Mouse (Mus musculus) E14TG2a.4 (cell line): ENCODE results near the gene Asb10.

ENCODE experiments used
- CTCF ChIP-seq: conservative IDR thresholded peaks from 2 replicates; pipeline ENCODE4 v1.5.1; 2014; ENCODE audit warnings: low read length
- NANOG ChIP-seq: IDR thresholded peaks from 2 replicates; pipeline ENCODE4 v1.6.1; 2014; ENCODE audit warnings: borderline replicate concordance, low read length, mixed read lengths
- POU5F1 ChIP-seq: IDR thresholded peaks from 2 replicates; pipeline ENCODE4 v1.6.1; 2014; ENCODE audit warnings: low read length, borderline replicate concordance

- TF ChIP-seq CTCF = no peak
- TF ChIP-seq POU5F1 = no peak
- TF ChIP-seq NANOG = no peak
Observed at GRCm38 (mm10) chr5:24525360-24526189, 15.2 kb downstream of the Asb10 start.
